Mouse (Mus musculus) spleen, adult 2 months (tissue): ENCODE results near the gene Gpr34.

Experiments used
- CTCF ChIP-seq: fragments of 200-500 bp; IDR thresholded peaks from 2 replicates; pipeline ENCODE4 v1.5.1; 2011; ENCODE audit warnings: mild to moderate bottlenecking, inconsistent platforms; ENCODE audit not compliant: insufficient read depth, insufficient read length, insufficient replicate concordance; ENCODE audit errors: extremely low read depth
- POLR2A ChIP-seq: fragments of 200-500 bp; IDR thresholded peaks from 2 replicates; pipeline ENCODE4 v1.6.1; 2011; ENCODE audit warnings: low read depth, low read length, inconsistent platforms

GRCm38 (mm10) chrX:13618476-13618875 is 13.4 kb upstream of the Gpr34 start:
- TF ChIP-seq POLR2A (no peak), CTCF (no peak)
